In genomic region chr11:75192336-75193214, GRCm38 (mm10) we compare ENCODE assay signal across 8 mouse cellular contexts. TPM values are rescaled to one million over a fixed set of nuclear protein-coding genes. Genes with fewer than 3 reads are reported as not detected.
A peak's percentile ranks its signal among the peaks of the same experiment; 100 is the strongest.
DNase-seq lines count a peak whose midpoint lies in the region; ATAC-seq and TF ChIP-seq lines count a peak whose summit lies in the region.

No protein-coding gene starts in this region.

- H3K9me3 ChIP-seq in ES-Bruce4 (replicated peaks; ENCODE audit: control insufficient read depth, insufficient read depth, low read length, poor library complexity, severe bottlenecking) = no peaks in the 10 kb centered on the region
- H3K9me3 ChIP-seq in heart, embryonic 16.5 days (replicated peaks; ENCODE audit: control insufficient read depth, low read length) = no peaks in the 10 kb centered on the region
- H3K9me3 ChIP-seq in lung, embryonic 16.5 days (ENCODE audit: control insufficient read depth, low read length) = no peaks in the 10 kb centered on the region

- 26% methylated on average over 13 of the region's 13 CpGs for WGBS in heart, embryonic 16.5 days
- 23% methylated on average over 13 of the region's 13 CpGs for WGBS in lung, embryonic 16.5 days
- 25% methylated on average over 13 of the region's 13 CpGs for WGBS in olfactory bulb, adult 2 months

- no peak for TF ChIP-seq POLR2A in ES-Bruce4 (IDR thresholded peaks at IDR 0.05; ENCODE audit: insufficient read depth, low read length)
- TF ChIP-seq POLR2A in olfactory bulb, adult 2 months (IDR thresholded peaks at IDR 0.05; ENCODE audit: insufficient read depth, low read depth, low read length) = no peak

- peak overlapping the region; percentile 70 for H3K4me3 ChIP-seq in ES-Bruce4 (ENCODE audit: low read depth, low read length)
- peak overlapping the region; percentile 70 for H3K4me3 ChIP-seq in heart, embryonic 16.5 days (ENCODE audit: low read length)
- peak overlapping the region; percentile 59 for H3K4me3 ChIP-seq in lung, embryonic 16.5 days (ENCODE audit: low read length)
- no peak overlapping the region for H3K4me3 ChIP-seq in olfactory bulb, adult 2 months (ENCODE audit: insufficient read depth, low read depth, low read length)

- peak overlapping the region; percentile 81 for H3K4me2 ChIP-seq in heart, embryonic 16.5 days (ENCODE audit: low read depth, low read length)
- H3K4me2 ChIP-seq in lung, embryonic 16.5 days (ENCODE audit: low read depth, low read length) = peak overlapping the region; percentile 93

- H3K27me3 ChIP-seq in ES-Bruce4 (ENCODE audit: control insufficient read depth, insufficient read depth, low read length, poor library complexity, severe bottlenecking) = peaks cover 7% of the 10 kb centered on the region; the same call in 1 of the 2 replicates
- peaks cover 11% of the 10 kb centered on the region for H3K27me3 ChIP-seq in heart, embryonic 16.5 days (ENCODE audit: control insufficient read depth, insufficient read depth, low read length)
- H3K27me3 ChIP-seq in lung, embryonic 16.5 days (ENCODE audit: control insufficient read depth, insufficient read depth, low read depth, low read length) = peaks cover 38% of the 10 kb centered on the region

- TF ChIP-seq CTCF in ES-Bruce4 (IDR thresholded peaks at IDR 0.05; ENCODE audit: low read depth, low read length) = peak; percentile 71
- peak; percentile 57 for TF ChIP-seq CTCF in olfactory bulb, adult 2 months (IDR thresholded peaks at IDR 0.05; ENCODE audit: insufficient read depth, low read depth, low read length)

- ATAC-seq in heart, embryonic 16.5 days (replicated peaks; ENCODE audit: extremely low read depth, insufficient read depth, low FRiP score) = peak; percentile 70
- peak; percentile 70 for ATAC-seq in lung, embryonic 16.5 days (ENCODE audit: low read depth)

- H3K4me1 ChIP-seq in ES-Bruce4 (ENCODE audit: control insufficient read depth, insufficient read depth, low read length) = no peaks in the 10 kb centered on the region
- H3K4me1 ChIP-seq in heart, embryonic 16.5 days (ENCODE audit: control insufficient read depth, insufficient read depth, low read length) = peaks cover 50% of the 10 kb centered on the region
- peaks cover 32% of the 10 kb centered on the region for H3K4me1 ChIP-seq in lung, embryonic 16.5 days (replicated peaks; ENCODE audit: control insufficient read depth, insufficient read depth, low read length)
- H3K4me1 ChIP-seq in olfactory bulb, adult 2 months (ENCODE audit: control insufficient read depth, insufficient read depth, low read length) = peaks cover 27% of the 10 kb centered on the region

- no peak for TF ChIP-seq EP300 in ES-Bruce4 (IDR thresholded peaks at IDR 0.05; ENCODE audit: insufficient read depth, low read depth, low read length)

- no peaks in the 10 kb centered on the region for H3K36me3 ChIP-seq in ES-Bruce4 (ENCODE audit: control insufficient read depth, insufficient read depth, low read length, poor library complexity, severe bottlenecking)
- no peaks in the 10 kb centered on the region for H3K36me3 ChIP-seq in heart, embryonic 16.5 days (ENCODE audit: control insufficient read depth, insufficient read depth)
- H3K36me3 ChIP-seq in lung, embryonic 16.5 days (ENCODE audit: control insufficient read depth, insufficient read depth, low read length) = no peaks in the 10 kb centered on the region

- no peak overlapping the region for H3K27ac ChIP-seq in ES-Bruce4 (ENCODE audit: insufficient read depth, low read length)
- H3K27ac ChIP-seq in heart, embryonic 16.5 days (ENCODE audit: low read length) = peak overlapping the region; percentile 91
- no peak overlapping the region for H3K27ac ChIP-seq in lung, embryonic 16.5 days (ENCODE audit: low read length)
- H3K27ac ChIP-seq in olfactory bulb, adult 2 months (ENCODE audit: insufficient read depth, low read depth, low read length) = no peak overlapping the region

- DNase-seq in brain, adult 2 months (ENCODE audit: low read depth, low spot score) = peak; percentile 94
- peak; percentile 46 for DNase-seq in fat pad, adult 2 months (ENCODE audit: extremely low read depth, low read depth, low spot score)
- peak; percentile 90 for DNase-seq in kidney, postnatal 10 days
- peak; percentile 69 to 71 for DNase-seq in thymus, postnatal 36 days

- peak overlapping the region; percentile 81 for H3K9ac ChIP-seq in ES-Bruce4 (ENCODE audit: low read depth, poor library complexity, severe bottlenecking)
- H3K9ac ChIP-seq in heart, embryonic 16.5 days (ENCODE audit: low read length) = peak overlapping the region; percentile 81
- H3K9ac ChIP-seq in lung, embryonic 16.5 days (ENCODE audit: low read length) = no peak overlapping the region; the same call in 1 of the 2 replicates

RNA-seq across cellular contexts. Expression of gene Rtn4rl1, which starts 1.0 kb away (rescaled TPM):
- polyA plus RNA-seq in ES-Bruce4 (2011; ENCODE audit: insufficient read depth, insufficient read length, low read depth, missing spikeins) = 0.96 and 1.6 TPM in 2 replicates
- polyA plus RNA-seq in heart, embryonic 16.5 days (2015; fragmentation: Nextera tagmentation; extraction: Ambion mirVana) = 12.4 and 13.1 TPM in 2 replicates
- 2.0 and 2.9 TPM in 2 replicates for polyA plus RNA-seq in lung, embryonic 16.5 days (2015; fragmentation: Nextera tagmentation; extraction: Ambion mirVana)
- polyA plus RNA-seq in olfactory bulb, adult 2 months (2012; ENCODE audit: insufficient read depth, insufficient read length, low replicate concordance, missing spikeins) = not detected in 2 replicates

RNA-seq across cellular contexts. Expression of gene Dph1, which starts 1.5 kb away (rescaled TPM):
- polyA plus RNA-seq in ES-Bruce4 (2011; ENCODE audit: insufficient read depth, insufficient read length, low read depth, missing spikeins) = 11.9 and 16.6 TPM in 2 replicates
- polyA plus RNA-seq in heart, embryonic 16.5 days (2015; fragmentation: Nextera tagmentation; extraction: Ambion mirVana) = 19.7 and 21.0 TPM in 2 replicates
- 17.1 and 17.9 TPM in 2 replicates for polyA plus RNA-seq in lung, embryonic 16.5 days (2015; fragmentation: Nextera tagmentation; extraction: Ambion mirVana)
- not detected in 2 replicates for polyA plus RNA-seq in olfactory bulb, adult 2 months (2012; ENCODE audit: insufficient read depth, insufficient read length, low replicate concordance, missing spikeins)

RNA-seq across cellular contexts. Expression of gene Ovca2, which starts 13.9 kb away (rescaled TPM):
- polyA plus RNA-seq in ES-Bruce4 (2011; ENCODE audit: insufficient read depth, insufficient read length, low read depth, missing spikeins) = 13.1 and 14.2 TPM in 2 replicates
- 18.4 and 18.7 TPM in 2 replicates for polyA plus RNA-seq in heart, embryonic 16.5 days (2015; fragmentation: Nextera tagmentation; extraction: Ambion mirVana)
- polyA plus RNA-seq in lung, embryonic 16.5 days (2015; fragmentation: Nextera tagmentation; extraction: Ambion mirVana) = 24.0 and 24.2 TPM in 2 replicates
- polyA plus RNA-seq in olfactory bulb, adult 2 months (2012; ENCODE audit: insufficient read depth, insufficient read length, low replicate concordance, missing spikeins) = not detected in 2 replicates

RNA-seq across cellular contexts. Expression of gene Hic1, which starts 23.3 kb away (rescaled TPM):
- polyA plus RNA-seq in ES-Bruce4 (2011; ENCODE audit: insufficient read depth, insufficient read length, low read depth, missing spikeins) = 0.28 and 0.38 TPM in 2 replicates
- polyA plus RNA-seq in heart, embryonic 16.5 days (2015; fragmentation: Nextera tagmentation; extraction: Ambion mirVana) = 7.1 and 9.8 TPM in 2 replicates
- 8.4 and 8.5 TPM in 2 replicates for polyA plus RNA-seq in lung, embryonic 16.5 days (2015; fragmentation: Nextera tagmentation; extraction: Ambion mirVana)
- not detected in 2 replicates for polyA plus RNA-seq in olfactory bulb, adult 2 months (2012; ENCODE audit: insufficient read depth, insufficient read length, low replicate concordance, missing spikeins)

Comparison
In these comparisons a context has a peak if more than half of its experiments do, and no peak if none do; other contexts are left out.
1. RNA of gene Dph1, which starts 1.5 kb away (polyA plus RNA-seq): 19.7 to 21.0 TPM in heart, embryonic 16.5 days, 17.1 to 17.9 TPM in lung, embryonic 16.5 days and 11.9 to 16.6 TPM in ES-Bruce4; not detected in olfactory bulb, adult 2 months; every median in the first group is over 10 times any median in the second.
2. RNA of gene Ovca2, which starts 13.9 kb away (polyA plus RNA-seq): 24.0 to 24.2 TPM in lung, embryonic 16.5 days, 18.4 to 18.7 TPM in heart, embryonic 16.5 days and 13.1 to 14.2 TPM in ES-Bruce4; not detected in olfactory bulb, adult 2 months; every median in the first group is over 10 times any median in the second.
3. Peak in every context shown above with its lines, with median percentiles within 50 percentile points of each other: DNase-seq.